Mouse (Mus musculus): ENCODE data around the gene Arl4d. TPM values are rescaled to one million over a fixed set of nuclear protein-coding genes. Genes with fewer than 3 reads are reported as not detected.
A peak's percentile ranks its signal among the peaks of the same experiment; 100 is the strongest.
"Not testable (repeated sequence)": the region's sequence is repeated elsewhere in the genome, so short reads cannot be mapped to it uniquely, and the experiment has no call there.

Gene Arl4d
- polyA plus RNA-seq, 1 experiment from 2014 or later, result 36.5 TPM

GRCm38 (mm10) chr11:101627857-101628559 is 37.3 kb upstream of the Arl4d start:
- Histone ChIP-seq H3K27me3 (replicated peaks; ENCODE audit: control insufficient read depth, insufficient read depth, low read length) (no peaks in the 10 kb centered on the region), H3K4me1 (replicated peaks; ENCODE audit: control insufficient read depth, insufficient read depth, low read length) (peaks cover 10% of the 10 kb centered on the region), H3K9ac (replicated peaks; ENCODE audit: low read depth, low read length) (peak overlapping the region; percentile 66), H3K9me3 (ENCODE audit: control insufficient read depth, low read length) (no peaks in the 10 kb centered on the region), H3K27ac (ENCODE audit: low read length) (peak overlapping the region; percentile 87), H3K4me3 (replicated peaks; ENCODE audit: low read length) (peak overlapping the region; percentile 73), H3K4me2 (ENCODE audit: low read length) (peak overlapping the region; percentile 81), H3K36me3 (ENCODE audit: control insufficient read depth, insufficient read depth) (no peaks in the 10 kb centered on the region)
- peak; percentile 43 for ATAC-seq
- under 1% methylated on average over 33 of the region's 33 CpGs for WGBS

DNA sequence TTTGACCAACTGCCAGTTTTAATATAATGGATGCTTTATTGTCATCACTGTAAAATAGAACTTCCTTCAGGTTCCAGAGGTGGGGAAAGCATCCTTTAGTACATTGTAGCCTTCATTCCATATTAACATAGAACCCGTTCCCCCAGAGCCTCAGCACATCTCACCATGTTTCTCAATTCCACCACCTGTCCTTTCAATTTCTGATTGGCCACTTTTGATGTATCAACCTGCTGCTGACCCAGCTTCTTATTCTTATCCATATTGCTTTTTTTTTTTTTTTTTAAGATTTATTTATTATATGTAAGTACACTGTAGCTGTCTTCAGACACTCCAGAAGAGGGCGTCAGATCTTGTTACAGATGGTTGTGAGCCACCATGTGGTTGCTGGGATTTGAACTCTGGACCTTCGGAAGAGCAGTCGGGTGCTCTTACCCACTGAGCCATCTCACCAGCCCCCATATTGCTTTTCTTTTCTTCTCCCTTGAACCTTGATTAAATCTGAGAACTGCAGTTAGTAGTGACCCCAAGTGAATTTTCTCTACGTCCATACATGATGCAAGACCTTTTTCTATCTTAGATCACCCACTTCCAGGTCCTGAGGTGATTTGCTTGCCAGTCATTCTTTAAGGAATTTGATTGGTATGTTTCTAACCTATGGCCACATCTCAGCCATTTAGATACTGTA is 36.5 kb upstream of the Arl4d start:
- ATAC-seq; H3K9ac ChIP-seq (replicated peaks; ENCODE audit: low read depth, low read length): not testable (repeated sequence)

DNA sequence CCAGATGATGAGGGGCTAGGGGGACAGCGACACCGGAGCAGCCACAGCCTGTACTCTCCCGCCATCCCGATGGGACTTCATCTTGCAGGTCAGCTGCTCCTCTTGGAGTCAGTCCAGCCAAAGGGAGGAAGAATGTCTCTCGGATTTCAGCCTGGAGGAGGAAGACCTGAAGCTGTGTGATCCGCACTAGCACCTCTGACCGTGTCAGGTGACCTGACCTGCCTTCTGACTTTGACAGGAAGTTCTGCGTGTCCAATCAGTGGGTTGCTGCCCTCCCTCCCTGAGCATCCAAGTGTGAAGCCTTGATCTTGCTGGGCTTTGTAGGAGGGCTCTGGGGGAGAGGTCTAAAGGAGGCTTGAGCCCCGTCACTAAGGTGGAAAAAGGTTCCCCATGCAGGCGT is 29.7 kb upstream of the Arl4d start:
- ATAC-seq, result no peak
- 84% methylated on average over 10 of the region's 10 CpGs for WGBS

More for the DNA sequence above, 36.5 kb upstream of the Arl4d start:
- H3K4me3 ChIP-seq (replicated peaks; ENCODE audit: low read length); H3K27ac ChIP-seq (ENCODE audit: low read length); H3K4me1 ChIP-seq (replicated peaks; ENCODE audit: control insufficient read depth, insufficient read depth, low read length); H3K9me3 ChIP-seq (ENCODE audit: control insufficient read depth, low read length); H3K36me3 ChIP-seq (ENCODE audit: control insufficient read depth, insufficient read depth); H3K27me3 ChIP-seq (replicated peaks; ENCODE audit: control insufficient read depth, insufficient read depth, low read length): not testable (repeated sequence)
- peak overlapping the region; percentile 81 for H3K4me2 ChIP-seq (ENCODE audit: low read length)
- WGBS, result 67% methylated on average over 4 of the region's 5 CpGs

GRCm38 (mm10) chr11:101639761-101640160 is 25.6 kb upstream of the Arl4d start:
- ATAC-seq, result no peak
- Histone ChIP-seq H3K9ac (replicated peaks; ENCODE audit: low read depth, low read length) (no peak overlapping the region), H3K4me3 (replicated peaks; ENCODE audit: low read length) (no peak overlapping the region), H3K4me2 (ENCODE audit: low read length) (no peak overlapping the region), H3K27me3 (replicated peaks; ENCODE audit: control insufficient read depth, insufficient read depth, low read length) (no peaks in the 10 kb centered on the region), H3K27ac (ENCODE audit: low read length) (no peak overlapping the region), H3K4me1 (replicated peaks; ENCODE audit: control insufficient read depth, insufficient read depth, low read length) (no peaks in the 10 kb centered on the region; the same call in 1 of the 2 replicates), H3K9me3 (ENCODE audit: control insufficient read depth, low read length) (no peaks in the 10 kb centered on the region), H3K36me3 (ENCODE audit: control insufficient read depth, insufficient read depth) (no peaks in the 10 kb centered on the region)
- WGBS, result 91% methylated on average over 4 of the region's 4 CpGs

More for the DNA sequence above, 29.7 kb upstream of the Arl4d start:
- no peak overlapping the region for H3K4me3 ChIP-seq (replicated peaks; ENCODE audit: low read length)
- no peaks in the 10 kb centered on the region for H3K27me3 ChIP-seq (replicated peaks; ENCODE audit: control insufficient read depth, insufficient read depth, low read length)
- H3K4me1 ChIP-seq (replicated peaks; ENCODE audit: control insufficient read depth, insufficient read depth, low read length), result no peaks in the 10 kb centered on the region; the same call in 1 of the 2 replicates
- H3K36me3 ChIP-seq (ENCODE audit: control insufficient read depth, insufficient read depth), result no peaks in the 10 kb centered on the region
- H3K9ac ChIP-seq (replicated peaks; ENCODE audit: low read depth, low read length), result no peak overlapping the region
- H3K27ac ChIP-seq (ENCODE audit: low read length), result no peak overlapping the region
- H3K9me3 ChIP-seq (ENCODE audit: control insufficient read depth, low read length), result no peaks in the 10 kb centered on the region
- no peak overlapping the region for H3K4me2 ChIP-seq (ENCODE audit: low read length)

DNA sequence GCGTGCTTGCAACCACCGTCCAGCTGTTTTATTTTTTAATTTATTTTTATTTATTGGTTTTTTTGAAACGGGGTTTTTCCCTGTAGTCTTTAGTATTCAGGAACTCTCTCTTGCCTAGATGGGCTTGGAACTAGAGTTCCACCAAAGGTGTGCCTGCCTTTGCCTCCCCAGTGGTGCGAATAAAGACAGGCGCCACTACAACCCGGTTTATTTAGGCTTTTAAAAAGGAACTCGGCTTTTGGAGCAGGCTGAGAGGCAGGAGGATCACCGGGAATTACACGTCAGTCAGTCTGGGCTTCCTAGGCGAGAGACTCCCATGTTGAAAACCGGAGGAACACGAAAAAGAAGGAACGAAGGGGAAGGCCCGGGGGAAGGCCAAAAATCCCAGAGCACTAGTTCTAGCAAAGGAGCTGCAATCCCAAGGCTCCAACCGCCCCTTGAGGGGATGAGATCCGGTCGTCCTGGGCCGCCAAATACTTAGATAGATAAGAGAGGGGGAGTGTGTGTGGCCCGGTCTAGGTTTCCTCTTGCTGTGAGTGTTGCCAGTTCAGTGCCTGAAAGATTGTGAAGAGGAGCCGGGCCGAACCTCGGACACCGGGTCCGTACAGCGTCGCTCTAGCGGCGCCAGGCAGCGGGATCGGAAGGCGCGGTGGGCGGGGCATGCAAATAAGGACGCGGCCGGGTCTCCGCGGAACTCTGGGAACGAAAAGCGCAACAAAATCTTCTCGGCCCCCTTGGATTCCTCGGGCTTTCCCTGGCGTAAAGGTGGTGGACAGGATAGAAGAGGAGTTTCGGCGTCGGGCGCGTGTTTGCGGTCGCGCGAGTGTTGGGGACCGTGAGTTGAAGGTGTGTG is 24.3 kb upstream of the Arl4d start:
- Histone ChIP-seq H3K4me2 (ENCODE audit: low read length) (peak overlapping the region; percentile 42), H3K27ac (ENCODE audit: low read length) (peak overlapping the region; percentile 81), H3K4me3 (replicated peaks; ENCODE audit: low read length) (peak overlapping the region; percentile 42), H3K9ac (replicated peaks; ENCODE audit: low read depth, low read length) (peak overlapping the region; percentile 47)
- not testable (repeated sequence) for H3K36me3 ChIP-seq (ENCODE audit: control insufficient read depth, insufficient read depth); H3K27me3 ChIP-seq (replicated peaks; ENCODE audit: control insufficient read depth, insufficient read depth, low read length); H3K4me1 ChIP-seq (replicated peaks; ENCODE audit: control insufficient read depth, insufficient read depth, low read length); H3K9me3 ChIP-seq (ENCODE audit: control insufficient read depth, low read length)
- WGBS, result 6% methylated on average over 49 of the region's 53 CpGs
- peak; percentile 70 for ATAC-seq

DNA sequence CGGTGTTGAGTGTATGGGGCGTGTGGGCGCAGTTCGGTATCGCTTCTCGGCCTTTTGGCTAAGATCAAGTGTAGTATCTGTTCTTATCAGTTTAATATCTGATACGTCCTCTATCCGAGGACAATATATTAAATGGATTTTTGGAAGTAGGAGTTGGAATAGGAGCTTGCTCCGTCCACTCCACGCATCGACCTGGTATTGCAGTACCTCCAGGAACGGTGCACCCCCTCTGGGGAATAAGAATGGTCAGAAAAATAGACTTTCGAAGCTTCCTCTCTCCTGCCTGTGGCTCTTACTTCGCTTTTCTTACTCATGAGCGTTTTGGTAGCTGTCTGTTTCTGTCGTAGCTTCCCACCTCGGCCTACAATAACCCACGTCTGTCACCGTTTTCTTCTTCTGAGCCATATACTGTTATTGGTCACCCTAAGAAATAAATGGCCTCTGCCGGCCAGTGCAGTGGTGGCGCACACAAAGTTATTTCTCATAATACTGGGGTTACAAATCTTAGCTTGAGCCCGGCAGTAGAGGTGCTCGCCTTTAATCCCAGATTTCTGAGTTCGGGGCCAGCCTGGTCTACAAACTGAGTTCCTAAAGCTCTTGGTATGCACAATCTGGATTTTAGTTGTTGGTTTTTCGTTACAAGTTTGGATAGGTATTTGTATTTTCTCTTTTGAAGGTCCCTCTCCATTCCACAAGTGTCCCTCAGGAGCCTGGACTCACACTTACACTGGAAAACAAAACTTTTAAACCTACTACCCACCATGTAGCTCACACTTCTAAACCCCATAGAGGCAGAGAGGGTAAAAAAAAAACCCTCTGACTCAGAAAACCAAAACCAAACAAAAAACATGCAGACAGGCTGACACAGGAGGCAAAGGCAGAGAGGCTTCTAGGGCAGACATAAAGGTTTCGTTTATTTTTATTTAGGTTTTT is 23.4 kb upstream of the Arl4d start:
- H3K9me3 ChIP-seq (ENCODE audit: control insufficient read depth, low read length); H3K4me3 ChIP-seq (replicated peaks; ENCODE audit: low read length); H3K4me1 ChIP-seq (replicated peaks; ENCODE audit: control insufficient read depth, insufficient read depth, low read length); H3K27me3 ChIP-seq (replicated peaks; ENCODE audit: control insufficient read depth, insufficient read depth, low read length); H3K36me3 ChIP-seq (ENCODE audit: control insufficient read depth, insufficient read depth): not testable (repeated sequence)
- peak; percentile 76 for ATAC-seq
- Histone ChIP-seq H3K4me2 (ENCODE audit: low read length) (peak overlapping the region; percentile 42), H3K27ac (ENCODE audit: low read length) (peak overlapping the region; percentile 81), H3K9ac (replicated peaks; ENCODE audit: low read depth, low read length) (peak overlapping the region; percentile 47)
- WGBS, result 6% methylated on average over 13 of the region's 26 CpGs

DNA sequence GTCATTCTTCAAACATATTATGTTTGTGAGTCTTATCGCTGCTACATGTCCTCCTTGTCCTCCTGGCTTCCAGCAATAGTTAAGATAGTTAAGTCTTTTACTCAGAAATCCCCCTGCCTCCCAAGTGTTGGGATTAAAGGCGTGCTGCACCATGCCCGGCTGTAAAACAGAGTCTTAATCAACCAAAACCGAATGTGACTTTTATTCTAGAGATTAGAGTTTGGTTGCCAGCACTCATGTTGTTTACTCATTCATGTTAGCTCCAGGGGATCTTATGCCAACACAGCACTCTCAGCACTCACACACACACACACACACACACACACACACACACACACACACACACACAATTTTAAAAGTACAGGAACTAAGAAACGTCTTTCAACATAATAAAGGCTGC is 22.4 kb upstream of the Arl4d start:
- 36% methylated on average over 5 of the region's 5 CpGs for WGBS

GRCm38 (mm10) chr11:101644591-101644990 is 20.8 kb upstream of the Arl4d start:
- no peaks in the 10 kb centered on the region for H3K9me3 ChIP-seq (ENCODE audit: control insufficient read depth, low read length)
- H3K4me2 ChIP-seq (ENCODE audit: low read length), result no peak overlapping the region
- no peaks in the 10 kb centered on the region for H3K27me3 ChIP-seq (replicated peaks; ENCODE audit: control insufficient read depth, insufficient read depth, low read length)
- no peak for ATAC-seq
- no peak overlapping the region for H3K9ac ChIP-seq (replicated peaks; ENCODE audit: low read depth, low read length)
- H3K27ac ChIP-seq (ENCODE audit: low read length), result no peak overlapping the region
- WGBS, result 55% methylated on average over 3 of the region's 3 CpGs
- H3K4me3 ChIP-seq (replicated peaks; ENCODE audit: low read length), result no peak overlapping the region
- H3K4me1 ChIP-seq (replicated peaks; ENCODE audit: control insufficient read depth, insufficient read depth, low read length), result peaks cover 6% of the 10 kb centered on the region
- H3K36me3 ChIP-seq (ENCODE audit: control insufficient read depth, insufficient read depth), result no peaks in the 10 kb centered on the region

More for the DNA sequence above, 22.4 kb upstream of the Arl4d start:
- Histone ChIP-seq H3K4me3 (replicated peaks; ENCODE audit: low read length) (no peak overlapping the region), H3K9me3 (ENCODE audit: control insufficient read depth, low read length) (no peaks in the 10 kb centered on the region), H3K9ac (replicated peaks; ENCODE audit: low read depth, low read length) (no peak overlapping the region), H3K4me1 (replicated peaks; ENCODE audit: control insufficient read depth, insufficient read depth, low read length) (peaks cover 6% of the 10 kb centered on the region), H3K27me3 (replicated peaks; ENCODE audit: control insufficient read depth, insufficient read depth, low read length) (no peaks in the 10 kb centered on the region), H3K27ac (ENCODE audit: low read length) (no peak overlapping the region), H3K4me2 (ENCODE audit: low read length) (no peak overlapping the region), H3K36me3 (ENCODE audit: control insufficient read depth, insufficient read depth) (no peaks in the 10 kb centered on the region)
- ATAC-seq, result no peak

Measured in forebrain, embryonic 16.5 days (tissue).